14 mouse cellular contexts compared by ENCODE assay signal in genomic region chr1:172486651-172487050, GRCm38 (mm10). TPM values are rescaled to one million over a fixed set of nuclear protein-coding genes. Genes with fewer than 3 reads are reported as not detected.
DNase-seq lines count a peak whose midpoint lies in the region; ATAC-seq and TF ChIP-seq lines count a peak whose summit lies in the region.
"Had no signal": no experiment of that assay in that cellular context is flagged by ENCODE, and none has a peak within 500 bp of the region (broad histone marks: within the 10 kb centered on the region; RNA-seq: fewer than 3 reads in every experiment).

No protein-coding gene starts in this region.

- H3K4me2 ChIP-seq in hindbrain, embryonic 16.5 days (ENCODE audit: low read length), result peak overlapping the region; percentile 90
- H3K4me2 ChIP-seq in midbrain, embryonic 12.5 days (replicated peaks), result peak overlapping the region; percentile 94

- peaks cover under 1% of the 10 kb centered on the region for H3K27me3 ChIP-seq in testis, adult 2 months (ENCODE audit: control insufficient read depth, insufficient read depth, low read length)
- no peaks in the 10 kb centered on the region for H3K27me3 ChIP-seq in hindbrain, embryonic 16.5 days (replicated peaks; ENCODE audit: control insufficient read depth, insufficient read depth, low read length)
- no peaks in the 10 kb centered on the region for H3K27me3 ChIP-seq in midbrain, embryonic 12.5 days

- H3K9ac ChIP-seq in hindbrain, embryonic 16.5 days (ENCODE audit: low read depth, low read length), result no peak overlapping the region
- peak overlapping the region; percentile 80; the same call in 1 of the 2 replicates for H3K9ac ChIP-seq in midbrain, embryonic 12.5 days (replicated peaks)

- ATAC-seq in hindbrain, embryonic 16.5 days, result no peak
- no peak for ATAC-seq in midbrain, embryonic 12.5 days (ENCODE audit: low FRiP score, low read depth)
- no peak for ATAC-seq in megakaryocyte progenitor cell, adult 5-6 weeks (replicated peaks; ENCODE audit: poor library complexity)

- 43% methylated on average over 5 of the region's 5 CpGs for WGBS in hindbrain, embryonic 16.5 days
- 20% methylated on average over 5 of the region's 5 CpGs for WGBS in midbrain, embryonic 12.5 days

- peaks cover 13% of the 10 kb centered on the region for H3K4me1 ChIP-seq in testis, adult 2 months (ENCODE audit: control insufficient read depth, insufficient read depth, low read length)
- H3K4me1 ChIP-seq in hindbrain, embryonic 16.5 days (ENCODE audit: control insufficient read depth, insufficient read depth, low read depth, low read length), result peaks cover 51% of the 10 kb centered on the region
- H3K4me1 ChIP-seq in midbrain, embryonic 12.5 days, result peaks cover 59% of the 10 kb centered on the region

- H3K9me3 ChIP-seq in hindbrain, embryonic 16.5 days (ENCODE audit: control insufficient read depth, low read length), result no peaks in the 10 kb centered on the region
- no peaks in the 10 kb centered on the region for H3K9me3 ChIP-seq in midbrain, embryonic 12.5 days
- H3K9me3 ChIP-seq: heart, embryonic 10.5 days; megakaryocyte, embryonic 14.5 days had no signal

- no peak for TF ChIP-seq CTCF in testis, adult 2 months (IDR thresholded peaks at IDR 0.05; ENCODE audit: control insufficient read depth, insufficient read depth, insufficient replicate concordance, low read depth, low read length)

- no peak for DNase-seq in testis, postnatal 14 days (ENCODE audit: low spot score)
- DNase-seq in thymus, postnatal 0 days (ENCODE audit: low spot score), result no peak
- no peak for DNase-seq in ovary, postnatal 14 days (ENCODE audit: low spot score)
- no peak for DNase-seq in liver
- DNase-seq: cerebellum, adult 2 months; lung, adult 2 months; thymus, adult 18-20 months had no signal

- H3K27ac ChIP-seq in testis, adult 2 months (ENCODE audit: control insufficient read depth, insufficient read depth, low read depth, low read length), result no peak overlapping the region
- H3K27ac ChIP-seq in hindbrain, embryonic 16.5 days (ENCODE audit: low read depth, low read length), result no peak overlapping the region
- peak overlapping the region; percentile 72 for H3K27ac ChIP-seq in midbrain, embryonic 12.5 days (replicated peaks)
- H3K27ac ChIP-seq: heart, embryonic 10.5 days had no signal

- H3K4me3 ChIP-seq in testis, adult 2 months (ENCODE audit: control insufficient read depth, low read depth, low read length), result peak overlapping the region; percentile 26
- H3K4me3 ChIP-seq in hindbrain, embryonic 16.5 days (ENCODE audit: low read length), result peak overlapping the region; percentile 13
- peak overlapping the region; percentile 73 for H3K4me3 ChIP-seq in midbrain, embryonic 12.5 days
- H3K4me3 ChIP-seq: heart, embryonic 10.5 days; megakaryocyte, embryonic 14.5 days had no signal

- H3K36me3 ChIP-seq in testis, adult 2 months (ENCODE audit: control insufficient read depth, insufficient read depth, low read length), result no peaks in the 10 kb centered on the region
- no peaks in the 10 kb centered on the region for H3K36me3 ChIP-seq in hindbrain, embryonic 16.5 days (ENCODE audit: control insufficient read depth, insufficient read depth, low read length)
- peaks cover 24% of the 10 kb centered on the region for H3K36me3 ChIP-seq in midbrain, embryonic 12.5 days

- no peak for TF ChIP-seq POLR2A in testis, adult 2 months (IDR thresholded peaks at IDR 0.05; ENCODE audit: control insufficient read depth, low read depth, low read length)

RNA-seq across cellular contexts. Expression of gene Igsf9, which starts 5.1 kb away (rescaled TPM):
- polyA plus RNA-seq in testis, adult 2 months (2012; rRNA removed), result 66.1 and 68.5 TPM in 2 replicates
- 32.9 and 42.5 TPM in 2 replicates for polyA plus RNA-seq in hindbrain, embryonic 16.5 days (2015; fragmentation: Nextera tagmentation; extraction: Ambion mirVana)
- 86.1 and 99.3 TPM in 2 replicates for polyA plus RNA-seq in midbrain, embryonic 12.5 days (2016; fragmentation: Nextera tagmentation; extraction: Ambion mirVana)
- polyA plus RNA-seq in thymus, postnatal 0 days (2015; fragmentation: Nextera tagmentation; extraction: Ambion mirVana), result 2.4 and 2.5 TPM in 2 replicates
- total RNA-seq in megakaryocyte progenitor cell, adult 5-6 weeks (2015), result 0.10 TPM in 1 of 2 replicates, not detected in the other
- total RNA-seq in megakaryocyte progenitor cell, adult 5-6 weeks (2017), result 0.30 TPM in 1 of 2 replicates, not detected in the other

RNA-seq across cellular contexts. Expression of gene Slamf9, which starts 11.5 kb away (rescaled TPM):
- 9.8 and 13.1 TPM in 2 replicates for polyA plus RNA-seq in testis, adult 2 months (2012; rRNA removed)
- polyA plus RNA-seq in hindbrain, embryonic 16.5 days (2015; fragmentation: Nextera tagmentation; extraction: Ambion mirVana), result 0.11 and 0.23 TPM in 2 replicates
- polyA plus RNA-seq in midbrain, embryonic 12.5 days (2016; fragmentation: Nextera tagmentation; extraction: Ambion mirVana), result 0.18 TPM in 1 of 2 replicates, not detected in the other
- polyA plus RNA-seq in thymus, postnatal 0 days (2015; fragmentation: Nextera tagmentation; extraction: Ambion mirVana), result 1.2 and 1.4 TPM in 2 replicates
- total RNA-seq in megakaryocyte progenitor cell, adult 5-6 weeks (2015), result 0.35 and 0.49 TPM in 2 replicates
- 0.41 and 0.62 TPM in 2 replicates for total RNA-seq in megakaryocyte progenitor cell, adult 5-6 weeks (2017)
- total RNA-seq: hematopoietic stem cell, adult 5-6 weeks had no signal

RNA-seq across cellular contexts. Expression of gene Tagln2, which starts 13.2 kb away (rescaled TPM):
- polyA plus RNA-seq in testis, adult 2 months (2012; rRNA removed), result 7.6 and 16.5 TPM in 2 replicates
- 71.7 and 84.9 TPM in 2 replicates for polyA plus RNA-seq in hindbrain, embryonic 16.5 days (2015; fragmentation: Nextera tagmentation; extraction: Ambion mirVana)
- 37.0 and 45.9 TPM in 2 replicates for polyA plus RNA-seq in midbrain, embryonic 12.5 days (2016; fragmentation: Nextera tagmentation; extraction: Ambion mirVana)
- 151 and 180 TPM in 2 replicates for polyA plus RNA-seq in thymus, postnatal 0 days (2015; fragmentation: Nextera tagmentation; extraction: Ambion mirVana)
- total RNA-seq in megakaryocyte progenitor cell, adult 5-6 weeks (2015), result 621 and 639 TPM in 2 replicates
- total RNA-seq in megakaryocyte progenitor cell, adult 5-6 weeks (2017), result 290 and 305 TPM in 2 replicates

RNA-seq across cellular contexts. Expression of gene Cfap45, which starts 34.0 kb away (rescaled TPM):
- polyA plus RNA-seq in testis, adult 2 months (2012; rRNA removed), result 302 and 305 TPM in 2 replicates
- 4.9 and 5.4 TPM in 2 replicates for polyA plus RNA-seq in hindbrain, embryonic 16.5 days (2015; fragmentation: Nextera tagmentation; extraction: Ambion mirVana)
- 1.2 TPM in 2 replicates for polyA plus RNA-seq in midbrain, embryonic 12.5 days (2016; fragmentation: Nextera tagmentation; extraction: Ambion mirVana)
- 1.6 and 1.9 TPM in 2 replicates for polyA plus RNA-seq in thymus, postnatal 0 days (2015; fragmentation: Nextera tagmentation; extraction: Ambion mirVana)
- total RNA-seq in megakaryocyte progenitor cell, adult 5-6 weeks (2015), result 0.12 TPM in 1 of 2 replicates, not detected in the other
- not detected in 2 replicates for total RNA-seq in megakaryocyte progenitor cell, adult 5-6 weeks (2017)

Comparison
In these comparisons a context has a peak if more than half of its experiments do, and no peak if none do; other contexts are left out.
1. H3K4me3 ChIP-seq: peak in every context shown above with its lines; median percentile 73 in midbrain, embryonic 12.5 days; 26 in testis, adult 2 months; 13 in hindbrain, embryonic 16.5 days.